ENCODE assay signal across 18 mouse cellular contexts in the genomic region with DNA sequence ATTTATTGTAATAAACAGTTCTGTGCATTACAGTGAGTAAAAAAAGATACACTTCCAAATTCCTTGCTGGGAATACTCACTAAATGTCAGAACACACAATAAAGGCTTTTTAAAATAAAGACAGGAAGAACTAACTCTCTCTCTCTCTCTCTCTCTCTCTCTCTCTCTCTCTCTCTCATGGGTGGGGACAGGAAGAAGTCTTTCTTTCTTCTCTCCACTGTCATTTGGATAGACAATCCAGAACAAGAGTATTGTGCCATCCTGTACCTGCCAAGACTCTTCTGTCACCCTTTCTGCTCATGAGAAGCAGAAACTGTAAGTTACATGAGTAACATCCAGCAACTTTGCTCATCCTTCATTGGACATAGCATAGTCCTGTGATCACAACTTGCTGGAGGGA.
"Had no signal": no experiment of that assay in that cellular context is flagged by ENCODE, and none has a peak within 500 bp of the region (broad histone marks: within the 10 kb centered on the region; RNA-seq: fewer than 3 reads in every experiment).

No protein-coding gene starts in this region.

- DNase-seq: kidney, postnatal 14 days; layer of hippocampus, adult 9-11 months; liver; lung, adult 18-20 months; lung, postnatal 10 days; lung, postnatal 36 days; thymus, adult 2 months; thymus, postnatal 14 days; thymus, postnatal 4 days had no signal

- H3K4me1 ChIP-seq: liver, embryonic 12.5 days; liver, embryonic 15.5 days; midbrain, embryonic 12.5 days had no signal

- H3K36me3 ChIP-seq: limb, embryonic 10.5 days; limb, embryonic 13.5 days; liver, embryonic 12.5 days; liver, embryonic 15.5 days; lung, embryonic 15.5 days; midbrain, embryonic 12.5 days had no signal

- H3K4me2 ChIP-seq: limb, embryonic 13.5 days; liver, embryonic 12.5 days; liver, embryonic 15.5 days; lung, embryonic 15.5 days; midbrain, embryonic 12.5 days had no signal

- H3K9ac ChIP-seq: limb, embryonic 13.5 days; liver, embryonic 12.5 days; liver, embryonic 15.5 days; lung, embryonic 15.5 days; midbrain, embryonic 12.5 days had no signal

- H3K4me3 ChIP-seq: layer of hippocampus, adult 2 months; limb, embryonic 10.5 days; limb, embryonic 13.5 days; liver, embryonic 12.5 days; liver, embryonic 15.5 days; lung, embryonic 15.5 days; midbrain, embryonic 12.5 days; myocyte had no signal

- ATAC-seq: liver, embryonic 12.5 days; midbrain, embryonic 16.5 days had no signal

- H3K9me3 ChIP-seq: limb, embryonic 10.5 days; limb, embryonic 13.5 days; liver, embryonic 12.5 days; liver, embryonic 15.5 days; lung, embryonic 15.5 days; midbrain, embryonic 12.5 days had no signal

- H3K27me3 ChIP-seq: limb, embryonic 13.5 days; liver, embryonic 12.5 days; liver, embryonic 15.5 days; lung, embryonic 15.5 days; midbrain, embryonic 12.5 days had no signal

- H3K27ac ChIP-seq: layer of hippocampus, adult 2 months; limb, embryonic 10.5 days; limb, embryonic 13.5 days; liver, embryonic 12.5 days; liver, embryonic 15.5 days; lung, embryonic 15.5 days; midbrain, embryonic 12.5 days had no signal
